Mouse (Mus musculus): ENCODE measurements around the gene Ttc38.
A peak's percentile ranks its signal among the peaks of the same experiment; 100 is the strongest.

Ttc38 gene

GRCm38 (mm10) chr15:85831954-85832590 is at the start of gene Ttc38:
Gene Ttc38, plus strand, starts transcription at chr15:85832306.
- peak; percentile 74 for DNase-seq (ENCODE audit: low spot score)

- DNase-seq (ENCODE audit: low spot score), result no peak
Observed at GRCm38 (mm10) chr15:85783146-85783545, 49.0 kb upstream of the Ttc38 start.

- DNase-seq (ENCODE audit: low spot score), result no peak
Observed at GRCm38 (mm10) chr15:85784341-85784740, 47.8 kb upstream of the Ttc38 start.

GRCm38 (mm10) chr15:85786711-85787110 is 45.4 kb upstream of the Ttc38 start:
- DNase-seq (ENCODE audit: low spot score), result no peak

GRCm38 (mm10) chr15:85787482-85787881 is 44.6 kb upstream of the Ttc38 start:
- no peak for DNase-seq (ENCODE audit: low spot score)

GRCm38 (mm10) chr15:85788051-85788450 is 44.1 kb upstream of the Ttc38 start:
- DNase-seq (ENCODE audit: low spot score), result no peak

GRCm38 (mm10) chr15:85788633-85789032 is 43.5 kb upstream of the Ttc38 start:
- no peak for DNase-seq (ENCODE audit: low spot score)

GRCm38 (mm10) chr15:85791449-85791848 is 40.7 kb upstream of the Ttc38 start:
- no peak for DNase-seq (ENCODE audit: low spot score)

- no peak for DNase-seq (ENCODE audit: low spot score)
Observed at GRCm38 (mm10) chr15:85792819-85793218, 39.3 kb upstream of the Ttc38 start.

- DNase-seq (ENCODE audit: low spot score), result no peak
Observed at GRCm38 (mm10) chr15:85795516-85795915, 36.6 kb upstream of the Ttc38 start.

GRCm38 (mm10) chr15:85798676-85799075 is 33.4 kb upstream of the Ttc38 start:
- no peak for DNase-seq (ENCODE audit: low spot score)

GRCm38 (mm10) chr15:85802931-85803330 is 29.2 kb upstream of the Ttc38 start:
- no peak for DNase-seq (ENCODE audit: low spot score)

GRCm38 (mm10) chr15:85806886-85807285 is 25.2 kb upstream of the Ttc38 start:
- no peak for DNase-seq (ENCODE audit: low spot score)

GRCm38 (mm10) chr15:85807404-85807803 is 24.7 kb upstream of the Ttc38 start:
- no peak for DNase-seq (ENCODE audit: low spot score)

- DNase-seq (ENCODE audit: low spot score), result no peak
Observed at GRCm38 (mm10) chr15:85808031-85808430, 24.1 kb upstream of the Ttc38 start.

GRCm38 (mm10) chr15:85808434-85808833 is 23.7 kb upstream of the Ttc38 start:
- DNase-seq (ENCODE audit: low spot score), result no peak

GRCm38 (mm10) chr15:85809091-85809490 is 23.0 kb upstream of the Ttc38 start:
- no peak for DNase-seq (ENCODE audit: low spot score)

GRCm38 (mm10) chr15:85810462-85810805 is 21.7 kb upstream of the Ttc38 start:
- DNase-seq (ENCODE audit: low spot score), result no peak

- peak; percentile 72 for DNase-seq (ENCODE audit: low spot score)
Observed at GRCm38 (mm10) chr15:85810806-85811521, 21.1 kb upstream of the Ttc38 start.

GRCm38 (mm10) chr15:85811535-85812277 is 20.4 kb upstream of the Ttc38 start, which contains the start of gene Cdpf1:
Gene Cdpf1, minus strand, starts transcription at chr15:85811697.
- DNase-seq (ENCODE audit: low spot score), result peak; percentile 98

GRCm38 (mm10) chr15:85813428-85813827 is 18.7 kb upstream of the Ttc38 start:
- DNase-seq (ENCODE audit: low spot score), result no peak

GRCm38 (mm10) chr15:85821203-85822010 is 10.7 kb upstream of the Ttc38 start, which contains the start of gene Pkdrej:
Gene Pkdrej, minus strand, starts transcription at chr15:85821734.
- no peak for DNase-seq (ENCODE audit: low spot score)
